Mouse (Mus musculus): ENCODE measurements at regions not wholly inside any gene's neighbourhood (a gene's known extent, or its start where the extent isn't known, plus 50 kb on each side); places are given as distances from the start of the nearest gene placed in this dataset.

DNA sequence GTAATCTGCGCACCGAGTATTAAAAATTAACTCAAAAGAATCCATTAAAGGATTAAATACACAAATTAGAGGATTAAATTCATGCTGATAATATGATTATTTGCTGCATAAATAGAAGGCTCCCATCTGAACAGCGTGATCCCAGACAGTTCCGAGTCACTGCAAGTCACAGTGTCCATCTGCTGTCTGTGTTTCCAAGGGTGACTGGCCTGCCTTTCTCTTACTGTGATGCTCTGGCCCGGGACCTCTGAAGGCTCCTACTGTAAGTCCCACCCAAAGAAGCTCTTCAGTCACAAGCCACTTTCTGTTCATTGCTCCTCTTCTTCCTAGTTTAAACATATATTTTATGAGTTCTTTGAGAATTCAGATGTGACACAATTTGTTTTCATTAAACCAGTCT, 293.1 kb downstream of the Ice1 start:
- H3K4me3 ChIP-seq, result no peak overlapping the region
- H3K27ac ChIP-seq, result no peak overlapping the region
- H3K4me2 ChIP-seq (replicated peaks), result no peak overlapping the region
- ATAC-seq (ENCODE audit: low FRiP score, low read depth), result no peak
- no peaks in the 10 kb centered on the region for H3K36me3 ChIP-seq
- no peaks in the 10 kb centered on the region for H3K9me3 ChIP-seq
- H3K4me1 ChIP-seq, result peaks cover 12% of the 10 kb centered on the region
- no peaks in the 10 kb centered on the region for H3K27me3 ChIP-seq
- WGBS, result 75% methylated on average over 5 of the region's 5 CpGs
- no peak overlapping the region for H3K9ac ChIP-seq

DNA sequence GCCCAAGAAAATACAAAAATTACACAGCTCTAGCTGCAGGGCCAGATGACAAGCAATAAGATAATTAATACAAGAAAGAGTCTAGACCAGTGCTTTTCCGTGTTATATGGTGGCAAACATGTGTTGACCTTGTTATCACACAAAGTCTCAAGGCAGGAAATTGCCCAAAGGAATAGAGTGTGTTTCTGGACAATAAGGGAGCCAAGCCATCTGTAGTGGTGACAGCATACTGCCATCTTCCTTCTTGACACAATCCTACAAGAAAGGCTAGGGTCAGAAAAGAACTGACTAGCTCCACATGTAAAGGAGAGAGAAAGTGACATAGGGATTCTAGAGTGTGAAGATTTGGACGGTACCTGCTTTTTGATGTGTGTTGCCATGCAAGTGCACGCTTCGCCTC, 289.0 kb downstream of the Ice1 start:
- Histone ChIP-seq H3K27ac (no peak overlapping the region), H3K4me2 (replicated peaks) (no peak overlapping the region), H3K36me3 (no peaks in the 10 kb centered on the region), H3K9me3 (0 out of 2 replicates have a peak, but pooled peaks cover 10% of the 10 kb centered on the region), H3K9ac (no peak overlapping the region), H3K4me3 (no peak overlapping the region), H3K4me1 (no peaks in the 10 kb centered on the region), H3K27me3 (no peaks in the 10 kb centered on the region)
- ATAC-seq (ENCODE audit: low FRiP score, low read depth), result no peak
- 83% methylated on average over 4 of the region's 4 CpGs for WGBS

DNA sequence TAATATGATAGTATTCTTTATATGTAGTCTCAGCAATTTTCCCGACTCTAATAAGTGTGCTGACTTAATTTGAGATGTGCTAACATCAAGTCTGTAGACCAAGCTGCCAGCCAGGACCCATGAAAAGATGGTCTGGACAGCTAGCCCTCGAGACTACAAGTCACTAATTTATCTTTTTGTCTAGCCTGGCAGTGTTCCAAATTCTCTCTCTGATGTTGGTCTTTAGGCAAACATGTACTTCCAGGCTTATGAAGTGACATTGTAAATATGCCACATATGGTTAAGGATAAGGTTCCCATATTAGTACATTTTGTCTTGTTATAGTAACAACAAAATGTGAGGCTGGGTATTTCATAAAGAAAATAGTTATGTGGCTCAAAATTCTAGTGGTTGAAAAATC, 288.5 kb downstream of the Ice1 start:
- Histone ChIP-seq H3K4me1 (no peaks in the 10 kb centered on the region), H3K4me2 (replicated peaks) (no peak overlapping the region), H3K36me3 (no peaks in the 10 kb centered on the region), H3K9ac (no peak overlapping the region), H3K4me3 (no peak overlapping the region), H3K27ac (no peak overlapping the region), H3K9me3 (0 out of 2 replicates have a peak, but pooled peaks cover 10% of the 10 kb centered on the region), H3K27me3 (no peaks in the 10 kb centered on the region)
- 63% methylated on average over 2 of the region's 2 CpGs for WGBS
- ATAC-seq (ENCODE audit: low FRiP score, low read depth), result no peak

DNA sequence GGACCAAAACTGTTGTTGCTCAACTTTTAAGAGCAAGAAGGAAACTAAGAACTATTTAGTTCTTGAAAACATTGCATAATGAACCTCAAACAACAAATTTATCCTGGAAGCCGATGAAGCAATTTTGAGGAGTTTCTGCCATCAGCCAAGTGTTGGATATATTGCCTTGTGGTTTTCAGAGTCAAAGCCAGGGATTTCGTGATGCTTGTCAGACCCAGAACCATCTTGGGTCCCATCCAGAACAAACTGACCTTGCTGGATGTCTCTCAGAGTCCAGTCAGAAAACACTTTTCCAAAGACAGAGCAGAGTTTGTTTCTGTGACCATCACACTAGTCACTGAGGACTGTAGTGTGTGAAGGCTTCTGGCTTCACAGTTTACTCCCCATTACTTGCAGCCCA, 267.8 kb downstream of the Ice1 start:
- no peaks in the 10 kb centered on the region for H3K27me3 ChIP-seq
- 79% methylated on average over 2 of the region's 2 CpGs for WGBS
- no peaks in the 10 kb centered on the region for H3K9me3 ChIP-seq

DNA sequence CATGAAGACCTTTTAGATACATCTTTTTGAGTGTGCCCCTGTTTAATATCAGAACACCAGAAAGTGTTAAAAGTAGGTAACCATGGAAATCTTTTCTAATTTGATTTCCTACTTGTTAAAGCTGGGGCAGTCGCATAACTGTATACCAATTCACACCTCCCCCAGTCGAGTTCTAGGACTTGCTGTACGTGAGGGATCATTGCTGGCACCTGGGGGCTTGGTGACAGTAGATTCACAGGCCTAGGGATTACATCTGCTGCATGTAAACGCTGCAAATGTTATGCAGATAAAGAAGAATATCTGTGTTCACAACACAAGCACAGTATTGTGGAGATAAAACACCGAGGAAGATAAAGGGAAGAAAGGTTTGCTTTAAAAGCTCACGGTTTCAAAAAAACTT, 256.7 kb downstream of the Ice1 start:
- no peaks in the 10 kb centered on the region for H3K36me3 ChIP-seq
- H3K4me2 ChIP-seq (replicated peaks), result no peak overlapping the region
- no peak overlapping the region for H3K4me3 ChIP-seq
- H3K9me3 ChIP-seq, result no peaks in the 10 kb centered on the region
- no peaks in the 10 kb centered on the region for H3K4me1 ChIP-seq
- H3K9ac ChIP-seq, result no peak overlapping the region
- H3K27ac ChIP-seq, result no peak overlapping the region
- 62% methylated on average over 6 of the region's 6 CpGs for WGBS
- no peak for ATAC-seq (ENCODE audit: low FRiP score, low read depth)
- no peaks in the 10 kb centered on the region for H3K27me3 ChIP-seq

More for the DNA sequence above, 267.8 kb downstream of the Ice1 start:
- no peaks in the 10 kb centered on the region for H3K4me1 ChIP-seq
- no peak overlapping the region for H3K27ac ChIP-seq
- H3K9ac ChIP-seq, result no peak overlapping the region
- no peak overlapping the region for H3K4me3 ChIP-seq
- H3K4me2 ChIP-seq (replicated peaks), result no peak overlapping the region
- ATAC-seq (ENCODE audit: low FRiP score, low read depth), result no peak
- H3K36me3 ChIP-seq, result no peaks in the 10 kb centered on the region

GRCm38 (mm10) chr13:70385292-70385691, 252.1 kb downstream of the Ice1 start:
- Histone ChIP-seq H3K9ac (no peak overlapping the region), H3K36me3 (no peaks in the 10 kb centered on the region), H3K9me3 (no peaks in the 10 kb centered on the region), H3K27me3 (no peaks in the 10 kb centered on the region), H3K4me1 (peaks cover 2% of the 10 kb centered on the region; the same call in 1 of the 2 replicates), H3K4me2 (replicated peaks) (no peak overlapping the region), H3K27ac (no peak overlapping the region), H3K4me3 (no peak overlapping the region)
- no peak for ATAC-seq (ENCODE audit: low FRiP score, low read depth)
- 62% methylated on average over 8 of the region's 8 CpGs for WGBS

DNA sequence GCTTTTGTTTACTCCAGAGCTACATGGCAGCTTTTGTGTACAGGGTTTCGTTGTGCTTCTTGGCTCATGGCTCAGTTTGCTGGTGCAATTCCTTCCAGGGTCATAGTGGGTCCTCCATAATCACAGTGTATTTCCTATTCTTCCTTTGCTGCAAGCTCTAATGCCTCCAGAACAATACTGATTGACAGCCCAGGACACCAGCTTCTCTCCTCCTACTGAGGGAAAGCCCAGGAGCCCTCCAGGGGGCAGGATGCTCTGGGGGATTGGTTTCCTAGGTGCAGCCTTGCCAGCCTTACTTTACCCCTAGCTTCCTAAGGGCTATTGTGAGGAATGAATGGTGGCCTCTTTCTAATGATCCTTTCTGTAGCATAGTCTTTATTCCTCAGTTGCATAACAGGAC, 224.6 kb downstream of the Ice1 start:
- H3K4me2 ChIP-seq (replicated peaks), result no peak overlapping the region
- H3K27me3 ChIP-seq, result no peaks in the 10 kb centered on the region
- H3K9ac ChIP-seq, result no peak overlapping the region
- no peaks in the 10 kb centered on the region for H3K4me1 ChIP-seq
- H3K27ac ChIP-seq, result no peak overlapping the region
- no peak overlapping the region for H3K4me3 ChIP-seq
- no peaks in the 10 kb centered on the region for H3K9me3 ChIP-seq
- H3K36me3 ChIP-seq, result no peaks in the 10 kb centered on the region
- 89% methylated on average over 1 of the region's 1 CpGs for WGBS
- ATAC-seq (ENCODE audit: low FRiP score, low read depth), result no peak

DNA sequence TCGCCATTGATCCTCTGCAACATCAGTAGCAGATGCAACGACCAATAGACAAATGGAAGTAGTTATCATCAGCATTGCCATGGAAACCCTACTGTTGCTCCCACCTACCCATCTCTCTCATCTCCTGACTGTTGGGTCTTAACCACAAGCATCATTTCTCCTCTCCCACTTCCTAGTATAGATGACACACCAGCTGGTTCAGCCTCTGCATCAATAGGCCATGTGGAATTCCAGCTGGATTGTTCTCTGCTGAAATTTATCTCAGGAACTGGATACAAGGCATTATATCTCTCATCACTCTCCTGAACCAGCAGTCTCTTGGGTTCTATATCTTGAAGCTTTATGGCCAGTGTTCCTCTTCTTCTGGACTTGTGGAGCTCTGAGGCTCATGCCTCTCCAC, 219.3 kb downstream of the Ice1 start:
- Histone ChIP-seq H3K4me3 (no peak overlapping the region), H3K27me3 (no peaks in the 10 kb centered on the region), H3K36me3 (no peaks in the 10 kb centered on the region), H3K9ac (no peak overlapping the region), H3K27ac (no peak overlapping the region), H3K4me1 (no peaks in the 10 kb centered on the region), H3K4me2 (replicated peaks) (no peak overlapping the region), H3K9me3 (no peaks in the 10 kb centered on the region)
- ATAC-seq (ENCODE audit: low FRiP score, low read depth), result no peak
- WGBS, result 88% methylated on average over 2 of the region's 2 CpGs

GRCm38 (mm10) chr13:70439419-70439818, 198.0 kb downstream of the Ice1 start:
- no peaks in the 10 kb centered on the region for H3K9me3 ChIP-seq
- ATAC-seq (ENCODE audit: low FRiP score, low read depth), result no peak
- no peaks in the 10 kb centered on the region for H3K27me3 ChIP-seq
- H3K4me1 ChIP-seq, result no peaks in the 10 kb centered on the region
- H3K36me3 ChIP-seq, result no peaks in the 10 kb centered on the region
- H3K4me3 ChIP-seq, result no peak overlapping the region
- 67% methylated on average over 1 of the region's 1 CpGs for WGBS
- H3K4me2 ChIP-seq (replicated peaks), result no peak overlapping the region
- H3K9ac ChIP-seq, result no peak overlapping the region
- H3K27ac ChIP-seq, result no peak overlapping the region

GRCm38 (mm10) chr13:70446940-70447339, 190.5 kb downstream of the Ice1 start:
- H3K4me1 ChIP-seq, result no peaks in the 10 kb centered on the region
- H3K4me3 ChIP-seq, result no peak overlapping the region
- H3K4me2 ChIP-seq (replicated peaks), result no peak overlapping the region
- no peak overlapping the region for H3K27ac ChIP-seq
- no peak for ATAC-seq (ENCODE audit: low FRiP score, low read depth)
- H3K36me3 ChIP-seq, result no peaks in the 10 kb centered on the region
- H3K9me3 ChIP-seq, result no peaks in the 10 kb centered on the region
- WGBS, result 91% methylated on average over 4 of the region's 4 CpGs
- H3K9ac ChIP-seq, result no peak overlapping the region
- no peaks in the 10 kb centered on the region for H3K27me3 ChIP-seq

GRCm38 (mm10) chr13:70454592-70455390, 182.6 kb downstream of the Ice1 start:
- no peak overlapping the region for H3K4me2 ChIP-seq (replicated peaks)
- no peak overlapping the region for H3K27ac ChIP-seq
- H3K27me3 ChIP-seq, result no peaks in the 10 kb centered on the region
- H3K9ac ChIP-seq, result no peak overlapping the region
- H3K4me1 ChIP-seq, result no peaks in the 10 kb centered on the region
- no peaks in the 10 kb centered on the region for H3K36me3 ChIP-seq
- H3K4me3 ChIP-seq, result no peak overlapping the region
- WGBS, result 79% methylated on average over 4 of the region's 4 CpGs
- ATAC-seq (ENCODE audit: low FRiP score, low read depth), result no peak
- H3K9me3 ChIP-seq, result no peaks in the 10 kb centered on the region

- no peaks in the 10 kb centered on the region for H3K27me3 ChIP-seq
- no peaks in the 10 kb centered on the region for H3K36me3 ChIP-seq
- no peak overlapping the region for H3K4me2 ChIP-seq (replicated peaks)
- no peak overlapping the region for H3K27ac ChIP-seq
- H3K4me1 ChIP-seq, result no peaks in the 10 kb centered on the region
- no peak overlapping the region for H3K9ac ChIP-seq
- no peak overlapping the region for H3K4me3 ChIP-seq
- ATAC-seq (ENCODE audit: low FRiP score, low read depth), result no peak
- WGBS, result 69% methylated on average over 3 of the region's 3 CpGs
- no peaks in the 10 kb centered on the region for H3K9me3 ChIP-seq
Measured at GRCm38 (mm10) chr13:70458406-70458805, 179.0 kb downstream of the Ice1 start.

DNA sequence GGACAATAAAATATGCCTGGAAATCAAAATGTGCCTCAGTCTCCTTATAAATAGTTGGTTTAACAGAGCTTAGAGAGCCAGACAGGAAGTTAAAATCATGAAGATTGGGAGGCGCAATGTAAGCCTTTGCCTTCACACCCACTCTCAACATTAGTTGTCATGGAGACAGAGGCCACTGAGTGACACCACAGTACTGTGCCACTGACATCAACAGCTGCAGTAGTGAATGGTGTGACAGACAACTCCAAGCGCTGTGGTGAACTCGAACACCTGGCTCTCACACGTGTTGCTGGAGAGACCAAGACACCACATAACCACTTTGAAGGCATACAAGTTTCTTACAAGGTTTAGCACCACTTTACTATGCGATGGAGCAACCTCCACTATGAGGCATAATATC, 172.4 kb downstream of the Ice1 start:
- Histone ChIP-seq H3K27me3 (no peaks in the 10 kb centered on the region), H3K9me3 (no peaks in the 10 kb centered on the region), H3K27ac (no peak overlapping the region), H3K4me3 (no peak overlapping the region), H3K36me3 (no peaks in the 10 kb centered on the region), H3K4me2 (replicated peaks) (no peak overlapping the region), H3K9ac (no peak overlapping the region), H3K4me1 (no peaks in the 10 kb centered on the region)
- ATAC-seq (ENCODE audit: low FRiP score, low read depth), result peak; percentile 73
- 73% methylated on average over 5 of the region's 5 CpGs for WGBS
